Mouse (Mus musculus) CH12.LX (cell line): ENCODE data around the gene Foxp1.

Experiments
- BHLHE40 ChIP-seq: IDR thresholded peaks from 2 replicates; pipeline ENCODE4 v1.6.1; 2011; ENCODE audit warnings: mild to moderate bottlenecking, low read depth, low read length, improper control_type of control experiment
- CTCF ChIP-seq, 2 experiments: IDR thresholded peaks in 1 of 2; conservative IDR thresholded peaks in 1 of 2; 2 replicates each; pipeline ENCODE4 v1.5.1; 2011 to 2012; ENCODE audit warnings: low read depth in 2 of 2, low read length in 2 of 2, improper control_type of control experiment in 1 of 2, inconsistent platforms in 1 of 2, mild to moderate bottlenecking in 1 of 2, moderate library complexity in 1 of 2
- POLR2A ChIP-seq: IDR thresholded peaks from 2 replicates; pipeline ENCODE4 v1.6.1; 2011; ENCODE audit warnings: low read depth, mild to moderate bottlenecking, improper control_type of control experiment, low read length
- UBTF ChIP-seq: IDR thresholded peaks from 2 replicates; pipeline ENCODE4 v1.6.1; 2012; ENCODE audit warnings: low read depth, mild to moderate bottlenecking, inconsistent platforms, low read length, improper control_type of control experiment, moderate library complexity
- USF1 ChIP-seq: IDR thresholded peaks from 2 replicates; pipeline ENCODE4 v1.6.1; 2014; ENCODE audit warnings: low read depth, mild to moderate bottlenecking, inconsistent platforms, low read length, improper control_type of control experiment

GRCm38 (mm10) chr6:99320444-99320843, 202.1 kb downstream of the Foxp1 start:
- TF ChIP-seq UBTF: no peak
- no peak for TF ChIP-seq POLR2A
- no peak for TF ChIP-seq USF1
- TF ChIP-seq CTCF (conservative IDR thresholded peaks at IDR 0.05 in 1 of 2, IDR thresholded peaks at IDR 0.05 in 1 of 2; ENCODE audit: low read depth in 2 of 2, low read length in 2 of 2): no peak
- TF ChIP-seq BHLHE40: no peak
